Mouse (Mus musculus) midbrain, embryonic 11.5 days (tissue): ENCODE measurements around the gene Stat5b. TPM values are rescaled to one million over a fixed set of nuclear protein-coding genes. Genes with fewer than 3 reads are reported as not detected.

Experiments
- ATAC-seq: fragments of 200-750 bp; cut with Nextera tagmentation; 2 replicates; pipeline ENCODE4 v1.8.0; 2017; ENCODE audit warnings: moderate TSS enrichment, moderate library complexity; ENCODE audit not compliant: low FRiP score
- DNase-seq: peaks from one replicate; pipeline ENCODE4 v3.0.0; 2015; ENCODE audit warnings: low spot score; ENCODE audit errors: missing footprints
- H3K27ac ChIP-seq: fragments of 300-500 bp; sonication (generic); 2 replicates; pipeline ENCODE4 v1.5.1; 2014; ENCODE audit warnings: low read depth, low read length
- H3K27me3 ChIP-seq: fragments of 300-500 bp; sonication (generic); 2 replicates; pipeline ENCODE4 v1.6.1; 2014; ENCODE audit warnings: mild to moderate bottlenecking, low read length, moderate library complexity, mixed read lengths; ENCODE audit not compliant: control insufficient read depth, insufficient read depth
- H3K36me3 ChIP-seq: fragments of 300-500 bp; sonication (generic); 2 replicates; pipeline ENCODE4 v1.6.1; 2014; ENCODE audit warnings: mild to moderate bottlenecking, low read length, moderate library complexity, mixed read lengths; ENCODE audit not compliant: control insufficient read depth, insufficient read depth
- H3K4me1 ChIP-seq: fragments of 300-500 bp; sonication (generic); 2 replicates; pipeline ENCODE4 v1.6.1; 2014; ENCODE audit warnings: low read length; ENCODE audit not compliant: control insufficient read depth, insufficient read depth
- H3K4me2 ChIP-seq: fragments of 300-500 bp; sonication (generic); 2 replicates; pipeline ENCODE4 v1.6.1; 2014; ENCODE audit warnings: mild to moderate bottlenecking, moderate library complexity
- H3K4me3 ChIP-seq: fragments of 300-500 bp; sonication (generic); 2 replicates; pipeline ENCODE4 v1.5.1; 2014; ENCODE audit warnings: low read depth, low read length
- H3K9ac ChIP-seq: fragments of 300-500 bp; sonication (generic); 2 replicates; pipeline ENCODE4 v1.6.1; 2014; ENCODE audit warnings: low read length
- H3K9me3 ChIP-seq: fragments of 300-500 bp; sonication (generic); 2 replicates; pipeline ENCODE4 v1.6.1; 2016; ENCODE audit warnings: low read length; ENCODE audit not compliant: control insufficient read depth
- WGBS: fragments of 180-500 bp; shearing (Covaris S2); extraction: QIAGEN DNeasy Blood & Tissue Kit; methylation state at CpG from one replicate; pipeline ENCODE4 v1.1.7; 2014; 5-methylcytosine and 5-hydroxymethylcytosine counted together
- polyA plus RNA-seq: library from polyadenylated mRNA; unstranded; fragments of >200 nt; fragmentation: Nextera tagmentation; extraction: Ambion mirVana; gene quantifications from 2 replicates; pipeline ENCODE4 v1.2.1, GENCODE M21; 2014

Gene Stat5b
- polyA plus RNA-seq, 1 experiment from 2014 or later, result 17.3 TPM

DNA sequence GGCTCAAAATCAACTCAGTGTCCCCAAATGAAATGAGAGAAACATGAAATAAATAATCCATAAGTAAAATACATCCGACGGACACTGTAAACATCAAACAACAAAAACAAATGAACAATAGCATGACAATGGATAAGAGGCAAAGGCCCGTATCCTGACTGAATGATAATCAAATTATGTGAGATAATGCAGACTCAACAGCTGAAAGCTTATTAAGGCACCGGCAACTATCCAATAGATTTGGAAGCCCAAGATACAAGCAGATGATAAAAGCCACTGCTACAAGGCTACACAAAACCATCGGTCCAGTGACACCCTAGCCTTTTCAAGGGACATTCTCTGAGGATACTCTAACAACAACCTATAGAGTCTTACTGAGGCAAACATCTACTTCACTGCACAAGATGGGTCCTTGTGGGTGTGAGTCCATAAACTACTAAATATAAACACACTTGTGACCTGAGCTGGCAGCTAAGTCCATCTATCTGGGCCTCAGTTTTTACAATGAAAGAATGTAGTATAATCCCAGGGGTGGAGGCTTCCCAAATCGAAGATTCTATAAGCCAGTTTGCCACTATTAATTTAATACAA lies 1.6 kb downstream of the Stat5b start:
- no peaks in the 10 kb centered on the region for H3K36me3 ChIP-seq
- peak overlapping the region; percentile 17; the same call in 1 of the 2 replicates for H3K9ac ChIP-seq
- no peak overlapping the region for H3K27ac ChIP-seq
- WGBS, result 64% methylated on average over 6 of the region's 6 CpGs
- ATAC-seq (no peak), DNase-seq (no peak)
- H3K9me3 ChIP-seq, result no peaks in the 10 kb centered on the region
- H3K4me1 ChIP-seq, result peaks cover 18% of the 10 kb centered on the region
- no peaks in the 10 kb centered on the region for H3K27me3 ChIP-seq
- peak overlapping the region; percentile 89; the same call in 1 of the 2 replicates for H3K4me3 ChIP-seq
- H3K4me2 ChIP-seq, result peak overlapping the region; percentile 89

GRCm38 (mm10) chr11:100848080-100848479 lies 2.4 kb downstream of the Stat5b start:
- Histone ChIP-seq H3K4me3 (no peak overlapping the region), H3K9ac (no peak overlapping the region), H3K36me3 (no peaks in the 10 kb centered on the region), H3K9me3 (no peaks in the 10 kb centered on the region), H3K4me2 (no peak overlapping the region), H3K27ac (no peak overlapping the region), H3K27me3 (no peaks in the 10 kb centered on the region), H3K4me1 (peaks cover 18% of the 10 kb centered on the region)
- ATAC-seq (no peak), DNase-seq (no peak)
- 83% methylated on average over 4 of the region's 4 CpGs for WGBS

GRCm38 (mm10) chr11:100847572-100847971 lies 3.0 kb downstream of the Stat5b start:
- peaks cover 18% of the 10 kb centered on the region for H3K4me1 ChIP-seq
- no peak overlapping the region for H3K4me2 ChIP-seq
- DNase-seq (no peak), ATAC-seq (no peak)
- no peaks in the 10 kb centered on the region for H3K27me3 ChIP-seq
- no peak overlapping the region for H3K9ac ChIP-seq
- 90% methylated on average over 4 of the region's 4 CpGs for WGBS
- no peak overlapping the region for H3K4me3 ChIP-seq
- no peaks in the 10 kb centered on the region for H3K36me3 ChIP-seq
- no peak overlapping the region for H3K27ac ChIP-seq
- H3K9me3 ChIP-seq, result no peaks in the 10 kb centered on the region

DNA sequence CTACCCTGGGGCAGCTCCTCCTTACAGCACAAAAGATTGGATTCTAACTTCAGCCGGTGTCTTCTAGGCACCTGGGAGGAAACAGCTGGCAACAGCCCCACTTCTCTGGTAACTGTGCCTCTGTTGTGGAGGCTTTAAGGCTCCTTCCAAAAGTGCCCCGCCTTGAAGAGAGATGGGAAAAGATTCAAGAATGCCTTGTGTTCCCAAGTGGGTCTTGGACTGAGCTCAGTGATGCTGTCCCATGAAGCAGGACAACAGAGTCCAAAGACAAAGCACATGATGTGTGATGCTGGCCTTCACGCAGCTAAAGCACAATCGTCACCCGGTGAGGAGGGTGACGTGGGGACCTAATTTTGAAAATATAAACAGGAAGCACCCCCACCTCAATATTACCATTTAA lies 4.7 kb downstream of the Stat5b start:
- DNase-seq, result no peak
- no peaks in the 10 kb centered on the region for H3K9me3 ChIP-seq
- no peak overlapping the region for H3K9ac ChIP-seq
- no peak overlapping the region for H3K4me3 ChIP-seq
- H3K36me3 ChIP-seq, result no peaks in the 10 kb centered on the region
- H3K4me1 ChIP-seq, result peaks cover 11% of the 10 kb centered on the region
- no peak for ATAC-seq
- no peaks in the 10 kb centered on the region for H3K27me3 ChIP-seq
- no peak overlapping the region for H3K27ac ChIP-seq
- H3K4me2 ChIP-seq, result no peak overlapping the region
- 88% methylated on average over 6 of the region's 6 CpGs for WGBS

DNA sequence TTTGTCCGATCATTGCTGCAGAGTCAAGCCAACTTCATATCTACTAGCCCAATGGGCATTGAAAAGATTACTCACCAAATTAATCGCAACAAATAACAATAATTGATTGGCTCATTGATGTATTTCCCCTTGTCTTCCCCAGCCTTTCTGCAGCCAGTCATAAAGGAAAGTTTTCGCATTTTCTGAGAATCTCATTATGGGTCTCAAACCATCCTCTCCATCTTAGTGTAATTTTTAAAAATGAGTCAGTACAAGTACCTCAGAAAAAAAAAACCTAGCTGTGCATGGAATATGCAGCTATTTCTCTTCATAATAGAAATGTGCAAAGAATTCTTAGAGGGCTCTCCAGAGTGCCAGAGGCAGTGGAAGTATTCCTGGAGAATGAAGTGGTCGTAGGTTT lies 6.4 kb downstream of the Stat5b start:
- H3K27me3 ChIP-seq, result no peaks in the 10 kb centered on the region
- 90% methylated on average over 4 of the region's 4 CpGs for WGBS
- ATAC-seq, result no peak

DNA sequence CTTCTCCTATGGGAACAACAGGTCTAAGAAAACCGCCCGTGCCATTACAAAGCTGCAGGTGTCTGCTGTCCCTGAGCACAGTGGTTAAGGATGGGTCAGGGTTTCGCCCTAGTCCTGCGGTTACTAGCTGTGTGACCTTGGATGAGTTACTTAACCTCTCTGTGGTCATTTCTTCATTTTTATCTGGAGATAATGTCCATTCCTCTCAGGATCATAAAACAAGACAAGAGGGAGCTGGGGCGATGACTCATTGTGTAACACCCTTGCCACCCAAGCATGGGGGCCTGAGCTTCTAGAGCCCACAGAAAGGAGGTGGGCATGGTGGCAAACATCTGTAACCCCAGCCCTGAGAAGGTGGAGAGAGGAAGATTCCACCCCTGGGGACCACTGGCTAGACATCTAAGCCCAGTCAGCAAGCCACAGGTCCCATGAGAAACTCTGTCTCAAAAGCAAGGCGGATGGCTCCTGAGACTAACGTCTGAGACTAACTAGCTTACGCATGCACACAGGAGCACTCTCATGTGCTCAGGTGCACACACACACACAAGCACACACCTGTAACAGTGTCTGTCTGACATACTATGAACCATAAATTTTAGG lies 7.4 kb downstream of the Stat5b start:
- WGBS, result 94% methylated on average over 8 of the region's 8 CpGs
- ATAC-seq (no peak), DNase-seq (no peak)
- no peak overlapping the region for H3K27ac ChIP-seq
- H3K36me3 ChIP-seq, result no peaks in the 10 kb centered on the region
- H3K4me2 ChIP-seq, result no peak overlapping the region
- no peaks in the 10 kb centered on the region for H3K4me1 ChIP-seq
- H3K9me3 ChIP-seq, result no peaks in the 10 kb centered on the region
- no peaks in the 10 kb centered on the region for H3K27me3 ChIP-seq
- no peak overlapping the region for H3K9ac ChIP-seq
- H3K4me3 ChIP-seq, result no peak overlapping the region

More for the DNA sequence above, 6.4 kb downstream of the Stat5b start:
- no peaks in the 10 kb centered on the region for H3K9me3 ChIP-seq
- peaks cover 4% of the 10 kb centered on the region; the same call in 1 of the 2 replicates for H3K4me1 ChIP-seq
- no peak overlapping the region for H3K4me2 ChIP-seq
- H3K36me3 ChIP-seq, result no peaks in the 10 kb centered on the region
- no peak for DNase-seq
- H3K9ac ChIP-seq, result no peak overlapping the region
- H3K4me3 ChIP-seq, result no peak overlapping the region
- no peak overlapping the region for H3K27ac ChIP-seq

GRCm38 (mm10) chr11:100842025-100842424 lies 8.5 kb downstream of the Stat5b start:
- Histone ChIP-seq H3K36me3 (no peaks in the 10 kb centered on the region), H3K27ac (no peak overlapping the region), H3K4me3 (no peak overlapping the region), H3K27me3 (no peaks in the 10 kb centered on the region), H3K9ac (no peak overlapping the region), H3K4me1 (no peaks in the 10 kb centered on the region), H3K4me2 (no peak overlapping the region), H3K9me3 (no peaks in the 10 kb centered on the region; the same call in 1 of the 2 replicates)
- DNase-seq (no peak), ATAC-seq (no peak)
- 87% methylated on average over 7 of the region's 7 CpGs for WGBS

GRCm38 (mm10) chr11:100840866-100841265 lies 9.7 kb downstream of the Stat5b start:
- no peaks in the 10 kb centered on the region for H3K27me3 ChIP-seq
- no peaks in the 10 kb centered on the region; the same call in 1 of the 2 replicates for H3K9me3 ChIP-seq
- no peak overlapping the region for H3K4me3 ChIP-seq
- WGBS, result 85% methylated on average over 12 of the region's 12 CpGs
- H3K27ac ChIP-seq, result no peak overlapping the region
- no peak overlapping the region for H3K4me2 ChIP-seq
- ATAC-seq (no peak), DNase-seq (no peak)
- no peak overlapping the region for H3K9ac ChIP-seq
- H3K4me1 ChIP-seq, result no peaks in the 10 kb centered on the region
- H3K36me3 ChIP-seq, result no peaks in the 10 kb centered on the region

GRCm38 (mm10) chr11:100839523-100839922 lies 11.0 kb downstream of the Stat5b start:
- Histone ChIP-seq H3K4me2 (no peak overlapping the region), H3K9me3 (no peaks in the 10 kb centered on the region; the same call in 1 of the 2 replicates), H3K9ac (no peak overlapping the region), H3K4me3 (no peak overlapping the region), H3K36me3 (no peaks in the 10 kb centered on the region), H3K27ac (no peak overlapping the region), H3K4me1 (no peaks in the 10 kb centered on the region), H3K27me3 (no peaks in the 10 kb centered on the region)
- ATAC-seq (no peak), DNase-seq (no peak)
- 84% methylated on average over 8 of the region's 8 CpGs for WGBS
